Mouse (Mus musculus) heart, adult 11 months (tissue): ENCODE data around the gene Slc35a1.
A peak's percentile ranks its signal among the peaks of the same experiment; 100 is the strongest.
"Not testable (repeated sequence)": the region's sequence is repeated elsewhere in the genome, so short reads cannot be mapped to it uniquely, and the experiment has no call there.

Source experiments
- DNase-seq: peaks from one replicate; pipeline ENCODE4 v3.0.0; 2022

The Slc35a1 gene

DNA sequence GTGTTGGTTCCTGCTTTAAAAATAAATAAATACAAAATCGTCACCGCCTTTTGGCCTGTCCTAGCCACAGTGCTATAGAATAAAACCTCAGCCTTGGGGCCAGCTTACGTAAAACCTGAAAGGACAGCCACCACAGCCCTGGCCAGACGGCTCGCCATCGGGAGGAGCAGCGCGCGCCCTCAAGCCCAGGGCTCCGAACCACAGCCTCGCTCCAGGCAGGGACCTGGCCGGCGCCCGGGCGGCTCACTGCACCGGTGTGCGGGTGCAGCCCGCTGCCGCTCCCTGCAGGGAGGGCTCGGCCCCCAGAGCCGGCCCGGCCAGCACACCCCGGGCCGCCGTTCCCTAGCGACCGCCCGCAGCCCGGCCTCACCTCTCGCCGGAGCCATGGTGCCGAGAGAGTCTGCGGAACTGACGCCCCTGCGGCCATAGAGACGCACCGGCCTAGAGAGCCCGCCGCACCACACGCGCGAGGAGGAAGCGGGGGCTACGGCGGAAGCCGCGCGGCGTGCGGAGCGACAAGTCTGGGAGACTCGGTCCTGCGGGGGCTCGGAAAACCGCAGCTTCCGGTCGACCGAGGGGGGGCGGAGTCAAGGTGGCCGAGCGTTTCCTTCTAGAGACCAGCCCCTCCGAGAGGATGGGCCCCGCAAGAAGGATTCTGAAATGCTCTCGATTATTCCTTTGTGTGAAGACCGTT lies at the start of gene Slc35a1:
Gene Slc35a1, minus strand, starts transcription at position 565 of the 694 bp plus-strand sequence.
- peak; percentile 99 for DNase-seq

GRCm38 (mm10) chr4:34734461-34734860 lies 47.2 kb upstream of the Slc35a1 start:
- no peak for DNase-seq

DNA sequence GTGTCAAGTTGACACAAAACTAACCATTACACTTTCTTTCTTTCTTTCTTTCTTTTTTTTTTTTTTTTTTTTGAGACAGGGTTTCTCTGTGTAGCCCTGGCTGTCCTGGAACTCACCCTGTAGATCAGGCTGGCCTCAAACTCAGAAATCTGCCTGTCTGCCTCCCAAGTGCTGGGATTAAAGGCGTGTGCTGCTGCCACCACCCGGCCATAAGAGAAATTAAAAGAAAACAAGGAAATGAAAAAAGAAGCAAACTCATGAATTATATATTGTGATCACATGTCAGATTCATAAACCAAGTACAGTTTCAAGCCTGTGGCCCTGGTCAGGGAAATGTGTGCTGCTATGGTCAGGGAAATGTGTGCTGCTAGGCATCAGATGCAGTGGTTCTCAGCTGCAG lies 46.2 kb upstream of the Slc35a1 start:
- DNase-seq: peak; percentile 39

- DNase-seq: peak; percentile 97
These were observed 42.7 kb upstream of the Slc35a1 start, which contains the start of gene Cfap206 for GRCm38 (mm10) chr4:34729851-34730341. Cfap206 (minus strand) TSS chr4:34730206.

GRCm38 (mm10) chr4:34725710-34726109 lies 38.5 kb upstream of the Slc35a1 start:
- DNase-seq: not testable (repeated sequence)

DNA sequence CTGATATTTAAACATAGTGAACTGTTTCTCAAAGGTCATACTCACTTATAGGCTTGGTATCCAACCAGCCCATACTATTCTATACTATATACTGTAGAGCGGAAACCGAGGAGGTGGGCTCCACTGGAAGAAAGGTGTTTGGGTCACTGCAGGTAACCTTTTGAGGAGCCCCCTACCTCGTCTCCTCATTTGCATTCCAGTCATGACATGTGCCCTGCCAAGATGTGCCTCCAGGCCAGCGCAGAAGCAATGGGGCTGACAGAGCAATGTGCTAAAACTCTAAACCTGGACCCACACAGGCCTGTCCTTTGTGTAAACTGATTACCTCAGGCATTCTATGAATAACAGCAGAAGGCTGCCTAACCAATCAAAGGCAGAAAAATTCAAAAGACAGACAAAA lies 37.1 kb upstream of the Slc35a1 start:
- peak; percentile 77 for DNase-seq

DNA sequence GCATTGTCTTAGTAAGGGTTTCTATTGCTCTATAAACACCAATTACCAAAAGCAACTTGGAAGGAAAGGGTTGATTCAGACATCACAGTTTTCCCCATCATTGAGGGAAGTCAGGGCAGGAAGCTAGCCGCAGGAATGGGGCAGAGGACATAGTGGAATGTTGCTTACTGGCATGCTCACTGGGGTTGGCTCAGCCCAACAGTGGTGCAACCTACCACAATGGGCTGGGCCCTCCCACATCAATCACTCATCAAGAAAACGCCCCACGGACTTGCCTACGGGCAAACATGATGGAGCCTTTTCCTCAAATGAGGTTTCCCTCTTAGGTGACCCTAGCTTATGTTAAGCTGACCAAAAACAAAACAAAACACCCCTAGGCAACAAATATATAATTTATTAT lies 35.9 kb upstream of the Slc35a1 start:
- peak; percentile 54 for DNase-seq

DNA sequence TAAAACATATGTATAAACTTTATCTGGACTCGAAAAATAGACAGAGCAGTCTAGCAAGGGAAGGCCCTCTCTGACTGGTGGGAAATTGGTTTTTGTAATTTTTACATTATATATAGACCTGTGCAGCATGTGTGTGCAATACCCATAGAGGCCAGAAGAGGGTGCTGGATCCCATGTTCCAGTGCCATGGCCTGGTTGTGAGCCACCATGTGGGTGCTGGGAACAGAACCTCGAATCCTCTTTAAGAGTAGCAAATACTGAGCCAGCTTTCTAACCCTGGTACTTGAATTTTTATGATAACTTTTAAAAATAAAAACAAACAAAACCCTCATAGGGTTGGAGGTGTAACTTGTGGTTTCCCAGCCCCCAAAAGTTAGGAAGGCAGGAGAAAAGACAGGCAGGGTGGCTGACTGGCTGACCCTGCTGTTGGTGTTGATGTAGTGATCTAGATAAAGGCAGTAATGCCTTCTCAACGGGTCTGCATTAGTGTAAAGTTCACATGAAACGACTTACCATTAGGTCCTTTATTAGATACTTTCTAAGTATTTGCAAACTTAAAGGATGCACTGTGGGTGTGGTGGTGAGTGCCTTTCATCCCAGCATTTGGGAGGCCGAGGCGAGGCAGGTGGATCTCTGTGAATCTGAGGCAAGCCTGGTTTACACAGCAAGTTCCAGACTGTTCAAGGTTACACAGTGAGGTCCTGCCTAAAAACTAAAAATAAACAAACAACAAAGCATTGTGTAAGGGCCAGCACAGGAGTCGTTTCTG lies 33.1 kb upstream of the Slc35a1 start:
- peak; percentile 50 for DNase-seq

- DNase-seq: peak; percentile 80
These were observed 32.2 kb upstream of the Slc35a1 start for GRCm38 (mm10) chr4:34719421-34719820.

GRCm38 (mm10) chr4:34715062-34715461 lies 27.8 kb upstream of the Slc35a1 start:
- DNase-seq: peak; percentile 12

- peak; percentile 78 for DNase-seq
These were observed 20.9 kb upstream of the Slc35a1 start for GRCm38 (mm10) chr4:34708127-34708526.

DNA sequence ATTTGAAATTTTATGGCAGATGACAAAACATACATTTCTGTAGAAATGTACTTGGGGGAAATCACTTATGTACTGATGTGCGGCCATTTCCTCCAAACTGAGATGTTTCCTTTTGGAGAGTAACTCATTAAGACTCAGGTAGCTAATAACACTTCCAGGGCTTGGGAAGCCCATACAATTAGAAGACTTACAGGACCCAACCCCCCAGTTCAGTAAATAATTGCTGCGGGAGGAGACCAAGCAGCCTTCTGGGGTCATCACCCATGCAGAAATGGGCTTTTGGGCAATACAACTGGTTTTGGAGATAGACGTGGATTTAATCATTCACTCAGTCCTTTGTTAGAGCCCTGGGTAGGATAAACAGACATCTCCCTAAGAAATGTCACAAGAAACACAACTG lies 20.0 kb upstream of the Slc35a1 start:
- DNase-seq: no peak

- DNase-seq: peak; percentile 74
These were observed 15.8 kb upstream of the Slc35a1 start for GRCm38 (mm10) chr4:34703029-34703428.

- DNase-seq: peak; percentile 49
These were observed 15.0 kb upstream of the Slc35a1 start for GRCm38 (mm10) chr4:34702231-34702630.

- peak; percentile 90 for DNase-seq
These were observed 14.3 kb upstream of the Slc35a1 start for GRCm38 (mm10) chr4:34701528-34701927.

GRCm38 (mm10) chr4:34688021-34688420 lies 783 bp upstream of the Slc35a1 start:
- DNase-seq: peak; percentile 23

GRCm38 (mm10) chr4:34680530-34680929 lies 6.7 kb downstream of the Slc35a1 start:
- DNase-seq: peak; percentile 84

DNA sequence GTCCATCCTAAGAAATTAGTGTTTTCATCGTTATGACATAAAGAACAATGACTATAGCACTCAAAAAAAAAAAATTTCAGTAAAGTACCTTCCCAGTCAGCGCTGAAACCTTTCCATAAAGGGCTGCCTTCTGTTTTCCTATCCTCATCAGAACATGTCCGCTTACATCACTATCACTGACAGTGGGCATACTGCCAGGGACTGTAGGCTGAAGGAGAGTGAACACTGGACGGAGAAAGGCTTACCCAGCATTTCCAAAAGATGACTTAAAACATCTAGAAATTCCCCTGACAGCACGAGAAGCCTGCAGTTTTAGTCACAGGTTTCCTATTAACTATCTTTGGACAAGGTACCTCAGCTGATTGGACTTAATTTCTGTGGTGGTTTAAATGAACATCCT lies 13.5 kb downstream of the Slc35a1 start:
- DNase-seq: peak; percentile 65

GRCm38 (mm10) chr4:34667923-34668322 lies 19.3 kb downstream of the Slc35a1 start:
- peak; percentile 79 for DNase-seq

- DNase-seq: peak; percentile 85
These were observed 25.3 kb downstream of the Slc35a1 start for GRCm38 (mm10) chr4:34661927-34662326.

DNA sequence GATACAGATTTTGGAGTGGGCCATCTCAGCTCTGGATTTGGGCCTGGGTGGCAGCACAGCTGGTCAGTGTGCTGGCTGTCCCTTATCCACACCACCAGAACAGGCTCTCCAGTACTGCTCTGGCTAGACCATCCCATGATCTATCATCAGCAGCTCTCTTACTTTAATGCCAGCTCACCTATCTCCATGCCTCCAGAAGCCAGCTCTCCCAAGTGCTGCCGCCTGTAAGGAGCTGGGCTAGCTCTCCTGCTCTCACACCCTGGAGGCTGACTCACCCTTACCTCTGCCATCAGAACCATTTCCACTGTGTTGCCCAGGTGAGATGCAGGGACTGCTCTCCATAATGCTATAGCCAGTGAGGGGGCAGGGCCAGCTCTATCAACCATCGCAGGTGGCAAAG lies 25.7 kb downstream of the Slc35a1 start:
- peak; percentile 84 for DNase-seq

DNA sequence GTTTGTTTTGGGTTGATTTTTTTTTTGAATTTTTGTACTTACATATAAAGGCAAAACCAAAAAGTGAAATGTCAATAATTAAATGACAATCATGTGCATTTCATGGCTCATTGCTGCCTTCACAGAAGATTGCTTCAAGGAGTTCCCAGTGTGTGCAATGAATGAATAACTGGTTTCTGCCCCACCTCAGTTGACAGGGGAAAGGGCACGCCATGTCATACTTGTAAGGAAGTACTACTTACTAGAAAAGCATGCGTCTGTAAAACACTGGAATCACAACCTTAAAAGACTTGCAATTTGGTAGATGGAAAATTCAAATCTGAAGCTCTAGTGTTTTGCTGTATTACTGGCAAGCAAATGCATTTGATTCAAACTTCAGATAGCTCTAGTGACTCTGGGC lies 28.2 kb downstream of the Slc35a1 start:
- no peak for DNase-seq

- peak; percentile 76 for DNase-seq
These were observed 31.1 kb downstream of the Slc35a1 start for GRCm38 (mm10) chr4:34656101-34656500.

DNA sequence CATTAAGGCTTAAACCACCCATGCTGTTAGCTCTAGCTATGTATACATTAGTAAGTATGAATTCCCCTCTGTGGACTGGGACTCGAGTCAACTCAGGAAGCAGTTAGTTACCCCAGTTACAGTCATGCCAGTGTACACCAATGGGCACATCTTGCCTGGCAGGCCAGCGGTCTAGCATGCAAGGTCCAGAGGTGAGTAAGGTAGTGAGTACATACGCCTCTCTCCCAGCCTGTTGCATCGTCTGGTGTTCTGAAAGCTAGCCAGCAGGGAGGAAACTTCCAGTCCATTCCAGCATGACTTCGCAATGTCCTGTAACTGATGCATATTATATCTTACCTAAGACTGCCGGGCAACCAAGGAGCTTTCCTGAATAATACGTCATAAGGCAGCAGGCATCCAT lies 34.1 kb downstream of the Slc35a1 start:
- DNase-seq: peak; percentile 72
